Mouse (Mus musculus): ENCODE results near the gene Nfatc2ip. TPM values are rescaled to one million over a fixed set of nuclear protein-coding genes. Genes with fewer than 3 reads are reported as not detected.
A peak's percentile ranks its signal among the peaks of the same experiment; 100 is the strongest.

The Nfatc2ip gene
- polyA plus RNA-seq, 1 experiment: 24.3 TPM

- Histone ChIP-seq H3K27me3 (ENCODE audit: control insufficient read depth, insufficient read depth, low read length) (no peaks in the 10 kb centered on the region), H3K4me1 (replicated peaks; ENCODE audit: control insufficient read depth, insufficient read depth, low read length) (peaks cover 25% of the 10 kb centered on the region), H3K27ac (ENCODE audit: control insufficient read depth, insufficient read depth, low read length) (no peak overlapping the region), H3K36me3 (ENCODE audit: control insufficient read depth, insufficient read depth, low read length) (no peaks in the 10 kb centered on the region), H3K4me3 (ENCODE audit: control insufficient read depth, insufficient read depth, low read length) (no peak overlapping the region)
- no peak for TF ChIP-seq POLR2A (IDR thresholded peaks at IDR 0.05; ENCODE audit: control insufficient read depth, extremely low read depth, insufficient read depth, low read length, poor library complexity)
- no peak for TF ChIP-seq CTCF (IDR thresholded peaks at IDR 0.05; ENCODE audit: borderline replicate concordance, control insufficient read depth, extremely low read depth, insufficient read depth, low read length, poor library complexity)
- no peak for DNase-seq
- WGBS: 11% methylated on average over 3 of the region's 3 CpGs
These were observed 50.6 kb downstream of the Nfatc2ip start for GRCm38 (mm10) chr7:126345969-126346368.

DNA sequence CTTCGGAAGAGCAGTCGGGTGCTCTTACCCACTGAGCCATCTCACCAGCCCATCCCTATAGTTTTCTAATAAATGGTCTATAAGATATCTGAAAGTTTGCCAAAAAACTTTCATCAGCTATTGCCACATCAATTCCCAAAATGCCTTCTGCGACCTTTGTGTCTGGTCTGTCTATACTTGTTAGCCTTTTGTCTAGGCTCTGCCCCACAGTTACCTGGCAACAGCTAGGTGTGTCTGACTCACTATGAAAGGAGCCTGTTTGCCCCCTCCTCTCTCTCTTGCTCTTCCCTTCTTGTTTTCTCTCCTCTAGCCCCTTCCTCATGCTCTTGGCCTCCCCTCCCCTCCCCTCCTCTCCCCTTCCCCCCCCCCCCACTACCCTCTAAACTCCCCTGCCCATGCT is 51.0 kb downstream of the Nfatc2ip start:
- peaks cover 29% of the 10 kb centered on the region for H3K4me1 ChIP-seq (replicated peaks; ENCODE audit: control insufficient read depth, insufficient read depth, low read length)
- H3K4me3 ChIP-seq (ENCODE audit: control insufficient read depth, insufficient read depth, low read length): no peak overlapping the region
- DNase-seq: no peak
- H3K27ac ChIP-seq (ENCODE audit: control insufficient read depth, insufficient read depth, low read length): no peak overlapping the region
- WGBS: 85% methylated on average over 3 of the region's 3 CpGs
- H3K36me3 ChIP-seq (ENCODE audit: control insufficient read depth, insufficient read depth, low read length): no peaks in the 10 kb centered on the region
- TF ChIP-seq CTCF (IDR thresholded peaks at IDR 0.05; ENCODE audit: borderline replicate concordance, control insufficient read depth, extremely low read depth, insufficient read depth, low read length, poor library complexity): no peak
- no peak for TF ChIP-seq POLR2A (IDR thresholded peaks at IDR 0.05; ENCODE audit: control insufficient read depth, extremely low read depth, insufficient read depth, low read length, poor library complexity)
- H3K27me3 ChIP-seq (ENCODE audit: control insufficient read depth, insufficient read depth, low read length): no peaks in the 10 kb centered on the region

DNA sequence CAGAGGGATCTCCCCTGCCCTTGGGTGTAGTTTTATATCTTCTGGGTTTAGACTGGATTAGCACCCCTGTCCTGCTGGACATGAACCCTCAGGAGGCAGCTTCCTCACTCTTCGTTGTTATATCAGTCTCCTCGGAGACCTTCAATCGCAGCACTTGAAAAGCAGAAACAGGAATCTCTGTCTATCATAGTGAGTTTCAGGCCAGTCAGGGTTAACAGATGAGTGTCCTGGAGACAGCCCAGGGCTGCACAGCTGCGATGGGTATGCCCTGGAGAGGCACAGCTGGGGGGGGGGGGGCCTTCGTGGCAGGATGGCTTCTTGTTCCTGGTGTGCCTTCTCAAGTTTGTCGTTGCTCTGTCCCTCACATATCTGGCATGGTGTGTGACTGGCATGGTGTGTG is 55.6 kb downstream of the Nfatc2ip start:
- Histone ChIP-seq H3K4me1 (replicated peaks; ENCODE audit: control insufficient read depth, insufficient read depth, low read length) (peaks cover 54% of the 10 kb centered on the region), H3K4me3 (ENCODE audit: control insufficient read depth, insufficient read depth, low read length) (no peak overlapping the region), H3K36me3 (ENCODE audit: control insufficient read depth, insufficient read depth, low read length) (no peaks in the 10 kb centered on the region), H3K27ac (ENCODE audit: control insufficient read depth, insufficient read depth, low read length) (peak overlapping the region; percentile 98), H3K27me3 (ENCODE audit: control insufficient read depth, insufficient read depth, low read length) (no peaks in the 10 kb centered on the region)
- WGBS: 8% methylated on average over 6 of the region's 6 CpGs
- DNase-seq: no peak
- no peak for TF ChIP-seq CTCF (IDR thresholded peaks at IDR 0.05; ENCODE audit: borderline replicate concordance, control insufficient read depth, extremely low read depth, insufficient read depth, low read length, poor library complexity)
- TF ChIP-seq POLR2A (IDR thresholded peaks at IDR 0.05; ENCODE audit: control insufficient read depth, extremely low read depth, insufficient read depth, low read length, poor library complexity): no peak

- peaks cover 48% of the 10 kb centered on the region for H3K4me1 ChIP-seq (replicated peaks; ENCODE audit: control insufficient read depth, insufficient read depth, low read length)
- H3K36me3 ChIP-seq (ENCODE audit: control insufficient read depth, insufficient read depth, low read length): no peaks in the 10 kb centered on the region
- whole genome bisulfite sequencing: 10% methylated on average over 6 of the region's 6 CpGs
- no peak overlapping the region for H3K4me3 ChIP-seq (ENCODE audit: control insufficient read depth, insufficient read depth, low read length)
- DNase-seq: no peak
- peak overlapping the region; percentile 98 for H3K27ac ChIP-seq (ENCODE audit: control insufficient read depth, insufficient read depth, low read length)
- TF ChIP-seq POLR2A (IDR thresholded peaks at IDR 0.05; ENCODE audit: control insufficient read depth, extremely low read depth, insufficient read depth, low read length, poor library complexity): no peak
- TF ChIP-seq CTCF (IDR thresholded peaks at IDR 0.05; ENCODE audit: borderline replicate concordance, control insufficient read depth, extremely low read depth, insufficient read depth, low read length, poor library complexity): no peak
- H3K27me3 ChIP-seq (ENCODE audit: control insufficient read depth, insufficient read depth, low read length): no peaks in the 10 kb centered on the region
These were observed 56.3 kb downstream of the Nfatc2ip start for GRCm38 (mm10) chr7:126340206-126340618.

GRCm38 (mm10) chr7:126339521-126339971 is 57.0 kb downstream of the Nfatc2ip start:
- 6% methylated on average over 8 of the region's 8 CpGs for WGBS
- Histone ChIP-seq H3K36me3 (ENCODE audit: control insufficient read depth, insufficient read depth, low read length) (no peaks in the 10 kb centered on the region), H3K27me3 (ENCODE audit: control insufficient read depth, insufficient read depth, low read length) (no peaks in the 10 kb centered on the region), H3K27ac (ENCODE audit: control insufficient read depth, insufficient read depth, low read length) (peak overlapping the region; percentile 98), H3K4me1 (replicated peaks; ENCODE audit: control insufficient read depth, insufficient read depth, low read length) (peaks cover 42% of the 10 kb centered on the region), H3K4me3 (ENCODE audit: control insufficient read depth, insufficient read depth, low read length) (peak overlapping the region; percentile 5; the same call in 1 of the 2 replicates)
- peak; percentile 64 for DNase-seq
- no peak for TF ChIP-seq CTCF (IDR thresholded peaks at IDR 0.05; ENCODE audit: borderline replicate concordance, control insufficient read depth, extremely low read depth, insufficient read depth, low read length, poor library complexity)
- TF ChIP-seq POLR2A (IDR thresholded peaks at IDR 0.05; ENCODE audit: control insufficient read depth, extremely low read depth, insufficient read depth, low read length, poor library complexity): no peak

DNA sequence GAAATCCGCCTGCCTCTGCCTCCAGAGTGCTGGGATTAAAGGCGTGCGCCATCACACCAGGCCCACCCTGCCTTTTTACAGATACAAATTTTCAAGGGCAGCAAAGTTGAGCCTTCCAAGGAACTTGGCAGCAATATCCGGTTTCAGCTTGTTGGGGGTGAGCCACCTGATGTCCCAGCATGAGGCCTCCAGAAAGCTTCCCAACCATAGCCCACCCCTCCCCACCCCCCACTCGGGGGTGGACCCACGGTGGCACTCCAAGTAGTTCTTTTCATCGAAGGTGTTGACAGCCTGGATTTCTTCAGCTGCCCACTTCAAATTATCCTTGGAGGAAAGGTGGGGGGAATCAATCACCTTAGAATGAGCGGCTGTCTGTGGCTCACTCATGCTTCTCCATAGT is 57.6 kb downstream of the Nfatc2ip start:
- Histone ChIP-seq H3K27ac (ENCODE audit: control insufficient read depth, insufficient read depth, low read length) (peak overlapping the region; percentile 98), H3K4me1 (replicated peaks; ENCODE audit: control insufficient read depth, insufficient read depth, low read length) (peaks cover 39% of the 10 kb centered on the region), H3K36me3 (ENCODE audit: control insufficient read depth, insufficient read depth, low read length) (no peaks in the 10 kb centered on the region), H3K4me3 (ENCODE audit: control insufficient read depth, insufficient read depth, low read length) (peak overlapping the region; percentile 5; the same call in 1 of the 2 replicates), H3K27me3 (ENCODE audit: control insufficient read depth, insufficient read depth, low read length) (no peaks in the 10 kb centered on the region)
- no peak for DNase-seq
- TF ChIP-seq POLR2A (IDR thresholded peaks at IDR 0.05; ENCODE audit: control insufficient read depth, extremely low read depth, insufficient read depth, low read length, poor library complexity): no peak
- no peak for TF ChIP-seq CTCF (IDR thresholded peaks at IDR 0.05; ENCODE audit: borderline replicate concordance, control insufficient read depth, extremely low read depth, insufficient read depth, low read length, poor library complexity)
- WGBS: 74% methylated on average over 8 of the region's 8 CpGs

DNA sequence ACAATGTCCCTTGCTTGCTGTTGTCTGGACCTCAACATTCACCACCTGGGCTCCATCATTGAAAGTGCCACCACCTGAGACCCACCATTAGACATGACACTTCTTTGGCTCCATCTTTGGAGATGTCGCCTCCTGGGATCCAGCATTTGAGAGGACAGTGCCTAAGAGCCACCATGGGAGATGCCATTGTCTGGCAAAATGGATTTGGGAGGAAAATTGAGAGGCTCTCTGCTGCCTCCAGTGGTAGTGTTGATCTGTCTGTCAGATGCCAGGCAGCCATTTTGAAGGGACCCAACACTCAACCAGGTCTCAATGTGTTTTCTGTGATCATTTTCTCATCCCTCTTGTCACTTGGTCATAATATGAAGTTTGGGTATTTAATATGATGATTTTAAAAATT is 61.0 kb downstream of the Nfatc2ip start:
- Histone ChIP-seq H3K4me3 (ENCODE audit: control insufficient read depth, insufficient read depth, low read length) (no peak overlapping the region), H3K27ac (ENCODE audit: control insufficient read depth, insufficient read depth, low read length) (no peak overlapping the region), H3K36me3 (ENCODE audit: control insufficient read depth, insufficient read depth, low read length) (no peaks in the 10 kb centered on the region), H3K27me3 (ENCODE audit: control insufficient read depth, insufficient read depth, low read length) (no peaks in the 10 kb centered on the region), H3K4me1 (replicated peaks; ENCODE audit: control insufficient read depth, insufficient read depth, low read length) (peaks cover 37% of the 10 kb centered on the region)
- no peak for DNase-seq
- WGBS: 95% methylated on average over 1 of the region's 1 CpGs
- TF ChIP-seq CTCF (IDR thresholded peaks at IDR 0.05; ENCODE audit: borderline replicate concordance, control insufficient read depth, extremely low read depth, insufficient read depth, low read length, poor library complexity): no peak
- TF ChIP-seq POLR2A (IDR thresholded peaks at IDR 0.05; ENCODE audit: control insufficient read depth, extremely low read depth, insufficient read depth, low read length, poor library complexity): no peak

Other genes starting within 250 kb of the Nfatc2ip start
- gene Xpo6, start 196.2 kb downstream of the Nfatc2ip start, polyA plus RNA-seq (2012; rRNA removed): 454 and 499 TPM in 2 replicates
- gene Sbk1, start 124.1 kb downstream of the Nfatc2ip start, polyA plus RNA-seq (2012; rRNA removed): 78.1 and 82.0 TPM in 2 replicates
- gene Lat, start 27.2 kb downstream of the Nfatc2ip start, polyA plus RNA-seq (2012; rRNA removed): 2,604 and 2,615 TPM in 2 replicates
- 457 and 489 TPM in 2 replicates for gene Spns1, start 19.3 kb downstream of the Nfatc2ip start, polyA plus RNA-seq (2012; rRNA removed)
- 10.8 and 11.6 TPM in 2 replicates for gene Cd19, start 18.2 kb upstream of the Nfatc2ip start, polyA plus RNA-seq (2012; rRNA removed)
- 26.1 and 27.6 TPM in 2 replicates for gene Rabep2, start 32.0 kb upstream of the Nfatc2ip start, polyA plus RNA-seq (2012; rRNA removed)
- 3.2 and 5.2 TPM in 2 replicates for gene Atp2a1, start 66.4 kb upstream of the Nfatc2ip start, polyA plus RNA-seq (2012; rRNA removed)
- 146 TPM in 2 replicates for gene Sh2b1, start 78.7 kb upstream of the Nfatc2ip start, polyA plus RNA-seq (2012; rRNA removed)
- 127 and 134 TPM in 2 replicates for gene Tufm, start 90.6 kb upstream of the Nfatc2ip start, polyA plus RNA-seq (2012; rRNA removed)
- gene Atxn2l, start 106.7 kb upstream of the Nfatc2ip start, polyA plus RNA-seq (2012; rRNA removed): 563 and 715 TPM in 2 replicates
- gene Eif3c, start 169.7 kb upstream of the Nfatc2ip start, polyA plus RNA-seq (2012; rRNA removed): 120 and 126 TPM in 2 replicates
- gene Apobr, start 188.2 kb upstream of the Nfatc2ip start, polyA plus RNA-seq (2012; rRNA removed): 6.8 and 7.2 TPM in 2 replicates
- 90.6 and 141 TPM in 2 replicates for gene Cln3, start 189.1 kb upstream of the Nfatc2ip start, polyA plus RNA-seq (2012; rRNA removed)
- 1.8 and 3.0 TPM in 2 replicates for gene Il27, start 198.2 kb upstream of the Nfatc2ip start, polyA plus RNA-seq (2012; rRNA removed)
- 5.2 and 7.1 TPM in 2 replicates for gene Nupr1, start 234.1 kb upstream of the Nfatc2ip start, polyA plus RNA-seq (2012; rRNA removed)

Data from thymus, adult 2 months (tissue).